Mouse (Mus musculus): ENCODE measurements around the gene Scn4b. TPM values are rescaled to one million over a fixed set of nuclear protein-coding genes. Genes with fewer than 3 reads are reported as not detected.

Scn4b gene
- polyA plus RNA-seq (2015; fragmentation: Nextera tagmentation; extraction: Ambion mirVana), result 0.04 and 0.05 TPM in 2 replicates

DNA sequence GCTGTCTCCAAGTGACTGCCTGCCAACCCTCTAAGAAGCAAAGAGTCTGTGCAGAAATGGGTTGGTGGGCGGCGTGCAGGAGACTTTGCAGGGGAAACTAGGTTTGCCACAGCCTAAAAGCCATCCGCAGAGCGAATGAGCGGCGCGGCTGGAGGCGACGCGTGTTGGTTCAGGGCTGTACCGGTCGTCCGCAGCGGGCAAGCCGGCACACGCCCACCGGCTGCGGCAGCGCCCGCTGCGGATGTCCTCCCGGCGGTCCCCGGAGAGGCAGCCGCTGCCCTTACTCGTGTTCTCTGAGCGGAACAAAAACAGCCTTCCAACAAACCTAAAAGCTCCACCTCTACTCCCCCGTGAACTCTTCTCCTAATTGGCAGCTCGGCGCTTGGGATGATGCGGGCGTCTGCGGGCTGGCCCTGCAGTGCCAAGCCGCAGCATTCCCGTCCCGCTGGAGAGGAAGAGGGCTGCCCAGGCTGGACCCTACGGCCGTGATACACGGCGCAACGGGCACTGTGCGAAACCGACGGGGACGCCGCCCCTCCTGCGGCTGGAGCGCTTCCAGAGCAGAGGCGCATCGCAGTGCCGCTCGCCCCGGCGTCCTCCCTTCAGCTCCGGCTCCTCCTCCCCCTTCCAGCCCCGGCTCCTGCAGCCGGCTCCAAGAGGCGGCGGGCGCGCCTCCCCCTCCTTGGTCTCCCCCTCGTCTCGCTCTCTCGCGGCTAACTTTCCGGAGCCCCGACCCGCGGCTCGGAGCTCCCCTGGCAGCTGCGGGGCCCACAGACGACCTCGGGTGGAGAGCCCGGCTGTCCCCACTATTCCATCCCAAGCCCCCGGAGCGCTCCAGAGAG is at the start of gene Scn4b:
Gene Scn4b, plus strand, starts transcription at position 205 of the 842 bp plus-strand sequence.

DNA sequence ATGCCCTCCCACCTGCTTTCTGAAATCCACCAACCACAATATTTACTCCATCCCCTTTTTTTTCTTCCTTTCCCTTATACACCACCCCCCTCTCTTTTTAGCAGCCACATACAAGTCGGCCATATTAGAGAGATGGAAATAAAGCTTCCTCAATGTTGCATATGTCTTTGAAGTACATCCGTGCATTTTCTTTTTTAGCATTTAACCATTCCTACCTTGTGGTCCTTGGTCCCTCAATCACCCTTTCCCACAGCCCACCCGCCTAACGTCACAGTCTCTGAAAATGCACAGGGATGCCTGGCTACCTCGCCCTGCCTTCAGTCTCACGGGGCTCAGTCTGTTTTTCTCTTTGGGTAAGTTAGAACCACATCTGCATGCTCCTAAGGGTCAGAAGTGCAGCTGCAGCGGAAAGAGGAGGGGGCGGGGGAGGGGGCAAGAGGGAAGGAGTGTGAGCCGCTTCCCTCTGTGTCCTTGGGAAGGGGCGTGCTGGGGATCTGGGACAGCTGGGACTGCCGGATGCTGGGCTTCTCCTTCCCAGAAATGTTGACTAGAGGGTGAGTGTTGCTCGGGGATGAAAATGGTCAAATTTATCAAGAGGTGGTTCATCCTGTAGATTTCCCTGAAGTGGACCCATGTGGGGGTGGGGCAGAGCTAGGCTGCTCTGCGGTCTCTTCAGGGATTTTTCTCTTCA is 20.3 kb upstream of the Scn4b start, which contains the start of gene Scn2b:
Gene Scn2b, plus strand, starts transcription at position 42 of the 691 bp plus-strand sequence.

DNA sequence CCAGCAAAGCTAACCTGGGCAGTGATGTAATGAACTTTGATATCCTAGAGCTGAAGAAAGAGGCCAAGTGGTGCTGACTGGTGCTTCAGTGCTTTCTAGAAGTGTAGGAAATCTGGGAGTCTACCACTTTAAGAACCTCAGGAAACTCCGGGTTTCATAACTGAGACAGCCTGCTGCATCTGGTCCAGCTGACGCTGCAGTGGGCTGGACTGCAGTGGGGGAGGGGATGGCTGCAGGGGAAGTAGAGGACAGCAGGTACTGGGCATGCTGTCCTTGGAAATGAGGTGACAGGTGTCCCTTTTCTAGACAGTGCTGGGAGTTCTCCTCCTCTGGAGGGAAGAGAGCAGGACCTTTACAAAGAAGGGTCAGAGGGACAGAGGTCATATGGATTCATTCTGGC is 43.6 kb downstream of the Scn4b start, which contains the start of gene BC049352:
Gene BC049352, plus strand, starts transcription at position 238 of the 400 bp plus-strand sequence.

Other genes with a start within 250 kb of the Scn4b start
- gene Atp5l, start 217.7 kb upstream of the Scn4b start, polyA plus RNA-seq (2015; fragmentation: Nextera tagmentation; extraction: Ambion mirVana), result 960 and 1,026 TPM in 2 replicates
- 14.1 and 14.8 TPM in 2 replicates for gene Ube4a, start 172.8 kb upstream of the Scn4b start, polyA plus RNA-seq (2015; fragmentation: Nextera tagmentation; extraction: Ambion mirVana)
- not detected in 2 replicates for gene Cd3g, start 158.0 kb upstream of the Scn4b start, polyA plus RNA-seq (2015; fragmentation: Nextera tagmentation; extraction: Ambion mirVana)
- not detected in 2 replicates for gene Cd3d, start 156.6 kb upstream of the Scn4b start, polyA plus RNA-seq (2015; fragmentation: Nextera tagmentation; extraction: Ambion mirVana)
- not detected in 2 replicates for gene Cd3e, start 128.8 kb upstream of the Scn4b start, polyA plus RNA-seq (2015; fragmentation: Nextera tagmentation; extraction: Ambion mirVana)
- gene Mpzl2, start 98.6 kb upstream of the Scn4b start, polyA plus RNA-seq (2015; fragmentation: Nextera tagmentation; extraction: Ambion mirVana), result 28.8 and 36.6 TPM in 2 replicates
- 17.3 and 22.1 TPM in 2 replicates for gene Mpzl3, start 83.2 kb upstream of the Scn4b start, polyA plus RNA-seq (2015; fragmentation: Nextera tagmentation; extraction: Ambion mirVana)
- gene Jaml, start 59.2 kb upstream of the Scn4b start, polyA plus RNA-seq (2015; fragmentation: Nextera tagmentation; extraction: Ambion mirVana), result 0.10 and 0.18 TPM in 2 replicates
- gene Scn2b, start 20.6 kb upstream of the Scn4b start, polyA plus RNA-seq (2015; fragmentation: Nextera tagmentation; extraction: Ambion mirVana), result 0.29 and 0.36 TPM in 2 replicates
- 0.07 and 0.08 TPM in 2 replicates for gene BC049352, start 43.6 kb downstream of the Scn4b start, polyA plus RNA-seq (2015; fragmentation: Nextera tagmentation; extraction: Ambion mirVana)
- gene Tmprss4, start 65.7 kb downstream of the Scn4b start, polyA plus RNA-seq (2015; fragmentation: Nextera tagmentation; extraction: Ambion mirVana), result 1.6 TPM in 2 replicates
- gene Il10ra, start 130.8 kb downstream of the Scn4b start, polyA plus RNA-seq (2015; fragmentation: Nextera tagmentation; extraction: Ambion mirVana), result 0.87 and 2.2 TPM in 2 replicates
- 17.5 and 19.6 TPM in 2 replicates for gene Tmprss13, start 180.7 kb downstream of the Scn4b start, polyA plus RNA-seq (2015; fragmentation: Nextera tagmentation; extraction: Ambion mirVana)
- gene Fxyd6, start 231.8 kb downstream of the Scn4b start, polyA plus RNA-seq (2015; fragmentation: Nextera tagmentation; extraction: Ambion mirVana), result 49.8 and 54.6 TPM in 2 replicates

All from urinary bladder, postnatal 0 days (tissue).